Mouse (Mus musculus) gastrocnemius, adult 2 months (tissue): Measurements from ENCODE around the gene Slc22a4. TPM values are rescaled to one million over a fixed set of nuclear protein-coding genes. Genes with fewer than 3 reads are reported as not detected.
"Not testable (repeated sequence)": the region's sequence is repeated elsewhere in the genome, so short reads cannot be mapped to it uniquely, and the experiment has no call there.

Experiments
- DNase-seq: peaks from one replicate; pipeline ENCODE4 v3.0.0; 2022
- H3K27ac ChIP-seq: fragments of 200-600 bp; 2 replicates; pipeline ENCODE4 v1.8.1; 2022; ENCODE audit warnings: mild to moderate bottlenecking
- H3K4me3 ChIP-seq: fragments of 200-600 bp; 2 replicates; pipeline ENCODE4 v1.8.1; 2022; ENCODE audit warnings: mild to moderate bottlenecking, moderate library complexity
- CTCF ChIP-seq: fragments of 200-600 bp; IDR thresholded peaks from 2 replicates; pipeline ENCODE4 v1.8.1; 2022; ENCODE audit warnings: antibody characterized with exemption, mild to moderate bottlenecking, moderate library complexity
- intact Hi-C: fragments of 180-260 bp; cut with DNase I; formaldehyde crosslinking; loops from one replicate; pipeline ENCODE4 v1.15.1; 2025
- total RNA-seq, 2 experiments: library from RNA; stranded (reverse); gene quantifications; 2 replicates each; pipeline ENCODE4 v1.2.3; 2021

Gene Slc22a4
- total RNA-seq, 2 experiments from 2014 or later, result 1.9 to 2.6 TPM

GRCm38 (mm10) chr11:53988081-53988480 is 39.8 kb downstream of the Slc22a4 start:
- no peak for TF ChIP-seq CTCF
- intact Hi-C loops, result loop anchor here (5.0 kb wide), 1 partner anchor 56 kb away; no protein-coding TSS in a partner anchor

GRCm38 (mm10) chr11:53981396-53981795 is 46.5 kb downstream of the Slc22a4 start:
- no peak for TF ChIP-seq CTCF
- intact Hi-C loops, result no loop called here
- Histone ChIP-seq H3K4me3 (no peak overlapping the region), H3K27ac (no peak overlapping the region)
- no peak for DNase-seq

More at GRCm38 (mm10) chr11:53988081-53988480, 39.8 kb downstream of the Slc22a4 start:
- Histone ChIP-seq H3K27ac (no peak overlapping the region), H3K4me3 (no peak overlapping the region)
- no peak for DNase-seq

- TF ChIP-seq CTCF, result no peak
- DNase-seq, result peak; percentile 82
- Histone ChIP-seq H3K27ac (peak within 1 kb of the TSS; percentile 78), H3K4me3 (peak within 1 kb of the TSS; percentile 78)
- intact Hi-C loops, result no loop called here
These were observed 47.9 kb downstream of the Slc22a4 start, which contains the start of gene Slc22a21 for GRCm38 (mm10) chr11:53979788-53980621. Slc22a21 (minus strand) TSS chr11:53980332.

GRCm38 (mm10) chr11:53979456-53979787 is 48.5 kb downstream of the Slc22a4 start:
- peak; percentile 44 for DNase-seq
- intact Hi-C loops, result not testable (repeated sequence)
- Histone ChIP-seq H3K4me3 (peak overlapping the region; percentile 78), H3K27ac (peak overlapping the region; percentile 78)

GRCm38 (mm10) chr11:53977672-53978071 is 50.2 kb downstream of the Slc22a4 start:
- H3K4me3 ChIP-seq, result no peak overlapping the region
- no peak for DNase-seq
- 0 out of 2 replicates have a peak, but pooled peaks have one; percentile 3 for TF ChIP-seq CTCF
- H3K27ac ChIP-seq, result no peak overlapping the region
- intact Hi-C loops, result no loop called here

GRCm38 (mm10) chr11:53975559-53975958 is 52.3 kb downstream of the Slc22a4 start:
- no peak overlapping the region for H3K27ac ChIP-seq

GRCm38 (mm10) chr11:53958984-53959383 is 68.9 kb downstream of the Slc22a4 start:
- TF ChIP-seq CTCF, result peak; percentile 22; the same call in 1 of the 2 replicates
- intact Hi-C loops, result no loop called here
- H3K27ac ChIP-seq, result no peak overlapping the region
- H3K4me3 ChIP-seq, result no peak overlapping the region
- DNase-seq, result no peak

More at GRCm38 (mm10) chr11:53975559-53975958, 52.3 kb downstream of the Slc22a4 start:
- no peak for DNase-seq
- no peak overlapping the region for H3K4me3 ChIP-seq
- intact Hi-C loops, result no loop called here
- no peak for TF ChIP-seq CTCF

- peak; percentile 25 for DNase-seq
- H3K4me3 ChIP-seq, intact Hi-C loops, H3K27ac ChIP-seq: not testable (repeated sequence)
- peak; percentile 21; the same call in 1 of the 2 replicates for TF ChIP-seq CTCF
These were observed 69.7 kb downstream of the Slc22a4 start for GRCm38 (mm10) chr11:53958176-53958575.

- no peak for TF ChIP-seq CTCF
- no peak for DNase-seq
- H3K4me3 ChIP-seq, result no peak overlapping the region
- intact Hi-C loops, result no loop called here
- H3K27ac ChIP-seq, result no peak overlapping the region
These were observed 71.3 kb downstream of the Slc22a4 start for GRCm38 (mm10) chr11:53956636-53957035.

GRCm38 (mm10) chr11:53954653-53955052 is 73.2 kb downstream of the Slc22a4 start:
- Histone ChIP-seq H3K4me3 (no peak overlapping the region), H3K27ac (no peak overlapping the region)
- TF ChIP-seq CTCF, result no peak
- DNase-seq, result no peak
- intact Hi-C loops, result loop anchor here (5.0 kb wide), 1 partner anchor 87 kb away; no protein-coding TSS in a partner anchor

- not testable (repeated sequence) for H3K4me3 ChIP-seq, H3K27ac ChIP-seq, DNase-seq
- intact Hi-C loops, result loop anchor here (5.0 kb wide), 1 partner anchor 83 kb away; no protein-coding TSS in a partner anchor
These were observed 77.8 kb downstream of the Slc22a4 start for GRCm38 (mm10) chr11:53950133-53950532.

Other genes with a start within 250 kb of the Slc22a4 start
- 1 to 10 TPM in 1 of 2 experiments, under 1 TPM in 1; 0.87 to 1.4 TPM for gene Gm12216, start 168.8 kb downstream of the Slc22a4 start, total RNA-seq
- 10 to 100 TPM in 1 of 2 experiments, 1 to 10 TPM in 1; 7.6 to 11.0 TPM for gene Slc22a5, start 136.4 kb downstream of the Slc22a4 start, total RNA-seq
- 1 to 10 TPM in 1 of 2 experiments, under 1 TPM in 1; 0.94 to 1.2 TPM for gene Slc22a21, start 47.8 kb downstream of the Slc22a4 start, total RNA-seq
- 1 to 10 TPM; 4.7 to 7.9 TPM for gene Pdlim4, start 40.9 kb upstream of the Slc22a4 start, total RNA-seq
- 10 to 100 TPM; 27.2 to 46.2 TPM for gene P4ha2, start 72.0 kb upstream of the Slc22a4 start, total RNA-seq
- gene Csf2, start 221.6 kb upstream of the Slc22a4 start, total RNA-seq, result not detected
- not detected for gene Il3, start 239.2 kb upstream of the Slc22a4 start, total RNA-seq